Mouse (Mus musculus) left cerebral cortex, postnatal 36 days (tissue): ENCODE data around the gene Mmp1b. TPM values are rescaled to one million over a fixed set of nuclear protein-coding genes. Genes with fewer than 3 reads are reported as not detected.
"Not testable (repeated sequence)": the region's sequence is repeated elsewhere in the genome, so short reads cannot be mapped to it uniquely, and the experiment has no call there.

Experiments
- DNase-seq, 2 experiments: peaks; one replicate each; pipeline ENCODE4 v3.0.0; 2021 to 2022; ENCODE audit warnings: low spot score in 2 of 2, mixed read lengths in 1 of 2
- intact Hi-C: fragments of 180-260 bp; cut with DNase I; formaldehyde crosslinking; loops from one replicate; pipeline ENCODE4 v1.15.1; 2025
- total RNA-seq, 2 experiments: library from RNA; stranded (reverse); gene quantifications; 2 replicates each; pipeline ENCODE4 v1.2.3; 2021

Gene Mmp1b
- not detected for total RNA-seq

DNA sequence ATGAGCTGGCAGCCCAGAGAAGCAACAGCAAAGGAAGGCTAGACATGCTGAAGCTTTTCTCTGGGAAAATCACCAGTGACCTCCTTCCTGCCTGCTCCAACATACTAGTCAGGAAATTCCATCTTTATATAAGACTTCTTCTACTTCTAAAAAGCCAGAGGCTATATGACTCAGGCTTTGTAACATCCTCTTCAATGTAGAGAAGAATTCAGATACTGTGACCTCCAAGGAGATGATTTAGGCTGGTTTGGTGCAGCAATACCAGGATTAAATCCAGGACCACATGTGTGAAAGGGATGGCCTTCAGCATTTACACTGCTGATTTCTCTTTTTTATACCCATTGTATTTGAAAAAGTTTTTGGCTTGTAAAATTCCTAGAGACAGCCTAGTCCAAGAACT lies at the start of gene Mmp1b:
Gene Mmp1b (minus strand): TSS at position 101 of the 400 bp plus-strand sequence.
- intact Hi-C loops: no loop called here

GRCm38 (mm10) chr9:7396556-7396955 lies 8.7 kb upstream of the Mmp1b start:
- intact Hi-C loops, DNase-seq: not testable (repeated sequence)

More for the DNA sequence above, at the start of gene Mmp1b:
- no peak for DNase-seq

- DNase-seq: no peak
- intact Hi-C loops: no loop called here
Observed at GRCm38 (mm10) chr9:7354535-7354934, 33.3 kb downstream of the Mmp1b start.

GRCm38 (mm10) chr9:7345513-7345912 lies 42.3 kb downstream of the Mmp1b start:
- intact Hi-C loops: no loop called here
- no peak for DNase-seq

GRCm38 (mm10) chr9:7344107-7344506 lies 43.7 kb downstream of the Mmp1b start, which contains the start of gene Mmp12:
Gene Mmp12, plus strand, starts transcription at chr9:7344381.
- DNase-seq: no peak
- intact Hi-C loops: no loop called here

DNA sequence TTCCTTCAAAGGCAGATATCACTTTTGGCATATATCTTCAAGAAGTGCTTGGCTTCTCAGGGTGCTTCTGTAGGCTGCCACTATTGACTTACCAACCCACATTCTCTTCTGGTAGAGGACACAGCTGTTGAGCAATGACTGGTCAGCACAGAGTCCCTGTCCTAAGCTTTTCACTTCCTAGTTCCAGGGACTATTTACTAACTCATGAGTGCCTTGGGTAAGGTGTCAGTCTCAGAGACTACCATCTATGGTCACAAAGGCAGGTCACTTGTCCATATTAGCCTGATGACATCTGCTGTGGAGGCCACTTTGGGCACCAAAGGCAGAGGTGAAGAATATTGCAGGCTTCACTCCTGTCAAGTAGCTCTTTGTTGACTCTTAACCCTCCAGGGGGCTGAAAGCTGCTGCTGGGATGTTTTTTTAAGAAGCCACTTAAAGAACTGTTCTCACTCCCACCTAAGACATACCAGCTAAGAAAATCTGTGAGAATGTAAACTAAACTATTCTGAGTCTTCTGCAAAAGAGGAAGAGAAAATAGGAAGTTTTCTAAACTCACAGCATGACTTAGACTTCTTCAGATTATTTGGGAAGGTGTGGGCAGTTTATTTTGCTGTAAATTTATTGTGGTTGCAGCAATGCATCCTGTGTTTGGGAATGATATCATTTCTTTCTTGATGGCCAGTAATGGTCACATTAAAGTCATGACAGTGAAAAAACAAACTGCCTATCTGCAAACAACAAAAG lies 50.9 kb downstream of the Mmp1b start:
- intact Hi-C loops: no loop called here
- DNase-seq: no peak

DNA sequence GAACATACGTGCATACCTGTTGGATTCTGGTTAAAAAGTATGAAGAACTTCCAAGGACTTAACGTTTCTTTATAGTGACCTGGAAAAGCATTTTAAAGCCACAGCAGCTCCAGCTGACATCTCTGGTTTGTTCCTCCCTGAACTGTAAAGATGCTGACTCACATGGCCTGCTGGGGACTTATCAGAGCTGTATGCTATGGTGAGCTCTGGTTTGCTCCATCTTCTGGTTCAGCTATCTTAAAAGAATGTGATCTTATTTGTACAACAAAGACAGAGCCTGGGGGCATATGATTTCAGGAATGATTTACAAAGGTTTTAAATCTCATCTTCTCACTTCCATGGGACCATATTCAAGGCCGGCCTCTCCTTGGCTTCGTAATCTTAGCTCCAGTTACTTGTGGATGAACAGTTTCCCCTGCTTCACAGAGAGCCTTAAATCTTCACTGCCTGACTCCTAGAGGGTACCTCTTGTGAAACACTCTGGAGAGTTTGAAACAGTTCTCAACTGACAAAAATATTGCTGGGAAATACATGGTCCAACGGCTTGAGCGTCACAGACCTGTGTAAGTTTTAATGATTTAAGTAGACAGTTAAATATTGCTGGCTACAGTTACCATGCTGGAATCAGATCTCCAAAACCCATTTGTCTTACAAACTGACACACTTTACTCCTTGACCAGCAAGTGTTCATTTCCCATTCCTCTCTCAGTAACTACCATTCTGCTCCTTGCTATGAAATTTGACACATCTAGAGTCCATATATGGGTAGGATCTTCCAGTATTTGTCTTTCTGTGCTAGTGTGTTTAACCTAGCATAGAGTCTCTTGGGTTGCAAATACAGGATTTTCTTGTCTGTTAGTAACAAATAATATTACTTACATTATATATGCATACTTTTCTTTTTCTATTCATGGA lies 51.8 kb downstream of the Mmp1b start:
- intact Hi-C loops: no loop called here
- DNase-seq: no peak

GRCm38 (mm10) chr9:7331847-7332246 lies 56.0 kb downstream of the Mmp1b start:
- intact Hi-C loops: no loop called here

More at GRCm38 (mm10) chr9:7331847-7332246, 56.0 kb downstream of the Mmp1b start:
- no peak for DNase-seq

Other genes with a start within 250 kb of the Mmp1b start
- 10 to 100 TPM; 25.2 to 32.8 TPM for gene Dync2h1, start 203.6 kb downstream of the Mmp1b start, total RNA-seq
- gene Dcun1d5, start 203.5 kb downstream of the Mmp1b start, total RNA-seq: 10 to 100 TPM; 70.1 to 79.9 TPM
- not detected for gene Mmp13, start 115.5 kb downstream of the Mmp1b start, total RNA-seq
- not detected for gene Mmp12, start 43.7 kb downstream of the Mmp1b start, total RNA-seq
- not detected for gene Mmp3, start 57.8 kb upstream of the Mmp1b start, total RNA-seq
- gene Mmp10, start 114.3 kb upstream of the Mmp1b start, total RNA-seq: not detected
- gene Mmp8, start 170.4 kb upstream of the Mmp1b start, total RNA-seq: not detected
- not detected for gene Mmp27, start 183.3 kb upstream of the Mmp1b start, total RNA-seq
- gene Mmp20, start 240.2 kb upstream of the Mmp1b start, total RNA-seq: not detected